Mouse (Mus musculus): ENCODE measurements at regions not wholly inside any gene's neighbourhood (a gene's known extent, or its start where the extent isn't known, plus 50 kb on each side); places are given as distances from the start of the nearest gene placed in this dataset.

GRCm38 (mm10) chr13:119025305-119025975 lies 355.8 kb downstream of the Fgf10 start:
- no peak overlapping the region for H3K9ac ChIP-seq (ENCODE audit: insufficient read depth, low read depth, low read length, poor library complexity, severe bottlenecking)
- TF ChIP-seq MAFK (IDR thresholded peaks at IDR 0.05; ENCODE audit: insufficient read depth, low read depth, low read length) (no peak), ZNF384 (IDR thresholded peaks at IDR 0.05; ENCODE audit: low read depth, low read length) (no peak), ZC3H11A (IDR thresholded peaks at IDR 0.05; ENCODE audit: borderline replicate concordance, low read depth, low read length) (no peak), CHD2 (IDR thresholded peaks at IDR 0.05; ENCODE audit: low read depth, low read length) (no peak), HCFC1 (IDR thresholded peaks at IDR 0.05; ENCODE audit: borderline replicate concordance, insufficient read depth, low read length) (no peak)
- in situ Hi-C loops (cut with MboI; ENCODE audit: low sequenced_read_pairs in 2 of 2, unreplicated experiment in 2 of 2): no loop called here
- H3K36me3 ChIP-seq (ENCODE audit: control insufficient read depth, insufficient read depth, low read length, poor library complexity, severe bottlenecking): no peaks in the 10 kb centered on the region
- H3K27ac ChIP-seq (ENCODE audit: insufficient read depth, low read depth, low read length, poor library complexity, severe bottlenecking): no peak overlapping the region
- no peak overlapping the region for H3K4me3 ChIP-seq (ENCODE audit: insufficient read depth in 1 of 2, low read depth in 1 of 2, low read length in 2 of 2, poor library complexity in 1 of 2, severe bottlenecking in 1 of 2)
- H3K9me3 ChIP-seq (ENCODE audit: control insufficient read depth, insufficient read depth, low read depth, low read length): no peaks in the 10 kb centered on the region
- DNase-seq (ENCODE audit: low read depth, low spot score): no peak
- no peaks in the 10 kb centered on the region for H3K4me1 ChIP-seq (ENCODE audit: control insufficient read depth in 2 of 2, insufficient read depth in 2 of 2, low read length in 2 of 2, poor library complexity in 1 of 2)

- H3K36me3 ChIP-seq (ENCODE audit: control insufficient read depth, insufficient read depth, low read length, poor library complexity, severe bottlenecking): no peaks in the 10 kb centered on the region
- H3K4me3 ChIP-seq (ENCODE audit: insufficient read depth in 1 of 2, low read depth in 1 of 2, low read length in 2 of 2, poor library complexity in 1 of 2, severe bottlenecking in 1 of 2): no peak overlapping the region
- H3K4me1 ChIP-seq (ENCODE audit: control insufficient read depth in 2 of 2, insufficient read depth in 2 of 2, low read length in 2 of 2, poor library complexity in 1 of 2): no peaks in the 10 kb centered on the region
- H3K27ac ChIP-seq (ENCODE audit: insufficient read depth, low read depth, low read length, poor library complexity, severe bottlenecking): no peak overlapping the region
- TF ChIP-seq ZC3H11A (IDR thresholded peaks at IDR 0.05; ENCODE audit: borderline replicate concordance, low read depth, low read length): no peak
- TF ChIP-seq ZNF384 (IDR thresholded peaks at IDR 0.05; ENCODE audit: low read depth, low read length): no peak
- no peak for TF ChIP-seq MAFK (IDR thresholded peaks at IDR 0.05; ENCODE audit: insufficient read depth, low read depth, low read length)
- TF ChIP-seq CHD2 (IDR thresholded peaks at IDR 0.05; ENCODE audit: low read depth, low read length): no peak
- no peak for TF ChIP-seq HCFC1 (IDR thresholded peaks at IDR 0.05; ENCODE audit: borderline replicate concordance, insufficient read depth, low read length)
- in situ Hi-C loops (cut with MboI; ENCODE audit: low sequenced_read_pairs in 2 of 2, unreplicated experiment in 2 of 2): no loop called here
- H3K9me3 ChIP-seq (ENCODE audit: control insufficient read depth, insufficient read depth, low read depth, low read length): no peaks in the 10 kb centered on the region
- H3K9ac ChIP-seq (ENCODE audit: insufficient read depth, low read depth, low read length, poor library complexity, severe bottlenecking): no peak overlapping the region
- DNase-seq (ENCODE audit: low read depth, low spot score): no peak
Measured at GRCm38 (mm10) chr13:119039616-119040015, 370.0 kb downstream of the Fgf10 start.

GRCm38 (mm10) chr13:119045112-119045511 lies 375.5 kb downstream of the Fgf10 start:
- Histone ChIP-seq H3K9me3 (ENCODE audit: control insufficient read depth, insufficient read depth, low read depth, low read length) (no peaks in the 10 kb centered on the region), H3K4me3 (ENCODE audit: insufficient read depth in 1 of 2, low read depth in 1 of 2, low read length in 2 of 2, poor library complexity in 1 of 2, severe bottlenecking in 1 of 2) (no peak overlapping the region), H3K27ac (ENCODE audit: insufficient read depth, low read depth, low read length, poor library complexity, severe bottlenecking) (no peak overlapping the region), H3K4me1 (ENCODE audit: control insufficient read depth in 2 of 2, insufficient read depth in 2 of 2, low read length in 2 of 2, poor library complexity in 1 of 2) (no peaks in the 10 kb centered on the region), H3K9ac (ENCODE audit: insufficient read depth, low read depth, low read length, poor library complexity, severe bottlenecking) (no peak overlapping the region), H3K36me3 (ENCODE audit: control insufficient read depth, insufficient read depth, low read length, poor library complexity, severe bottlenecking) (no peaks in the 10 kb centered on the region)
- DNase-seq (ENCODE audit: low read depth, low spot score): no peak
- TF ChIP-seq ZC3H11A (IDR thresholded peaks at IDR 0.05; ENCODE audit: borderline replicate concordance, low read depth, low read length) (no peak), MAFK (IDR thresholded peaks at IDR 0.05; ENCODE audit: insufficient read depth, low read depth, low read length) (no peak), HCFC1 (IDR thresholded peaks at IDR 0.05; ENCODE audit: borderline replicate concordance, insufficient read depth, low read length) (no peak), ZNF384 (IDR thresholded peaks at IDR 0.05; ENCODE audit: low read depth, low read length) (no peak), CHD2 (IDR thresholded peaks at IDR 0.05; ENCODE audit: low read depth, low read length) (no peak)
- in situ Hi-C loops (cut with MboI; ENCODE audit: low sequenced_read_pairs in 2 of 2, unreplicated experiment in 2 of 2): no loop called here

GRCm38 (mm10) chr13:119068745-119069580 lies 359.4 kb upstream of the Paip1 start:
- no peak for DNase-seq (ENCODE audit: low read depth, low spot score)
- in situ Hi-C loops (cut with MboI; ENCODE audit: low sequenced_read_pairs in 2 of 2, unreplicated experiment in 2 of 2): no loop called here
- H3K4me1 ChIP-seq (ENCODE audit: control insufficient read depth in 2 of 2, insufficient read depth in 2 of 2, low read length in 2 of 2, poor library complexity in 1 of 2): no peaks in the 10 kb centered on the region

More at GRCm38 (mm10) chr13:119068745-119069580, 359.4 kb upstream of the Paip1 start:
- Histone ChIP-seq H3K4me3 (ENCODE audit: insufficient read depth in 1 of 2, low read depth in 1 of 2, low read length in 2 of 2, poor library complexity in 1 of 2, severe bottlenecking in 1 of 2) (no peak overlapping the region), H3K27ac (ENCODE audit: insufficient read depth, low read depth, low read length, poor library complexity, severe bottlenecking) (no peak overlapping the region), H3K9ac (ENCODE audit: insufficient read depth, low read depth, low read length, poor library complexity, severe bottlenecking) (no peak overlapping the region), H3K36me3 (ENCODE audit: control insufficient read depth, insufficient read depth, low read length, poor library complexity, severe bottlenecking) (no peaks in the 10 kb centered on the region), H3K9me3 (ENCODE audit: control insufficient read depth, insufficient read depth, low read depth, low read length) (no peaks in the 10 kb centered on the region)
- TF ChIP-seq ZC3H11A (IDR thresholded peaks at IDR 0.05; ENCODE audit: borderline replicate concordance, low read depth, low read length): no peak
- no peak for TF ChIP-seq HCFC1 (IDR thresholded peaks at IDR 0.05; ENCODE audit: borderline replicate concordance, insufficient read depth, low read length)
- no peak for TF ChIP-seq MAFK (IDR thresholded peaks at IDR 0.05; ENCODE audit: insufficient read depth, low read depth, low read length)
- no peak for TF ChIP-seq ZNF384 (IDR thresholded peaks at IDR 0.05; ENCODE audit: low read depth, low read length)
- no peak for TF ChIP-seq CHD2 (IDR thresholded peaks at IDR 0.05; ENCODE audit: low read depth, low read length)

Data from ES-E14 (cell line).